Mouse (Mus musculus) c-Kit-negative CD71-positive TER-119-positive erythroid progenitor cells, embryonic 14.5 days (primary cell): ENCODE results near the gene Pstk.
"Not testable (repeated sequence)": the region's sequence is repeated elsewhere in the genome, so short reads cannot be mapped to it uniquely, and the experiment has no call there.

Source experiments
- DNase-seq: peaks from one replicate; pipeline ENCODE4 v3.0.0-alpha.2; 2013; ENCODE audit warnings: low read depth, low spot score

Pstk gene

DNA sequence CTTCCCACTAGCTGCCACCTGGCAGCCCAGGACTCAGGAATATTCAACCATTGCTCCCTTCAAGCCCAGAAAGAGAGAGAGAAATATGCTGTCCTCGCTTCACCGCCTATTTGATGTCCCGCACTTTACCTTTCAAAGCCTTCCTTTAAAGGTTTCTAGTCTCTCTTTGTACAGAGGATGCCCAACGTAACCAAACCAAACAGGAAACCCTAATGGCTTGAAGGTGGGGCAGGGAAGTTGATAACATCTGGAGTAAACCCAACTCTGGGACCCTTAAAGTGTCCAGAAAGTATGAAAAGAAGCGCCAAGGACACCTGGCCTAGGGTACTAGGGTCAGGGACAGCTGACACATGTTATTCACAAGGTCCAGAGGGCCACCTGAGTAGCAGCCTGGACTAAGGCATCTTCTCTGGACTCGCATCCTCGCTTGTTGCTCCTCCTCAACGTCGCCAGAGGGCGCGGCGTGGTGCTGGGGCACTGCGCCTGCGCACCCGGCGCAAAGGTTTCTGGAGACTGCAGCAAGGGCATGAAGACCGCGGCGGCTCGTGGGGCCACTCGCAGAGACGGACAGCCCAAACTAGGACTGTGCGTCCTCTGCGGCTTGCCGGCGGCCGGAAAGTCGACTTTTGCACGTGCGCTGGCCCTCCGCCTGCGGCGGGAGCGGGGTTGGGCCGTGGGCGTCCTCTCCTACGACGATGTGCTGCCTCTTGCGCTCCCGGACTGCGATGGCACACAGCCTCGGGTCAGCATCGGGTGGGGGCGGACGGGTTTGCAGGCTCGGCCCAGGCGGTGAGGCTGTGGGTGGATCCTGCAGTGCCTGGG, at the start of gene Pstk:
TSS of gene Pstk (plus strand) at position 494 of the 822 bp plus-strand sequence.
- DNase-seq: peak; percentile 82

DNA sequence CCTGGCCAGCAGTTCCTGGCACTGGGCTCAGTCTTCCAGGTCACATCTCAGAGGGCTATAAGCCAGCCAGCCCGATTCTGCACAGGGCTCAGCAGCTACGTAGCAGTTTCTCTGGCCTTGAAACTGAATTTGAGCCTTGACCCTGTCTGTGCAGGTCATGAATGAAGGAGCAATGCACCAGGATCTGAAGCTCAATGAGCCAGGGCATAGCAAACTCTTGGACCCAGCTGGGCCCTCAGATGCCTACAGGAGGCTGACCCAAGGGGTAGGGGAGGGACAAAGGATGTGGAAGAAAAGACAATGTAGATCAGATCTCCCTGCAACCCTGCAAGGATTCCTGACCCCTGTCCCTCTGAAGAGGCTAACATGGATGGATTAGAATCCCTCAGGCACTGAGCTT, 48.7 kb upstream of the Pstk start, which contains the start of gene Cuzd1:
TSS of gene Cuzd1 (minus strand) at position 101 of the 400 bp plus-strand sequence.
- DNase-seq: no peak

DNA sequence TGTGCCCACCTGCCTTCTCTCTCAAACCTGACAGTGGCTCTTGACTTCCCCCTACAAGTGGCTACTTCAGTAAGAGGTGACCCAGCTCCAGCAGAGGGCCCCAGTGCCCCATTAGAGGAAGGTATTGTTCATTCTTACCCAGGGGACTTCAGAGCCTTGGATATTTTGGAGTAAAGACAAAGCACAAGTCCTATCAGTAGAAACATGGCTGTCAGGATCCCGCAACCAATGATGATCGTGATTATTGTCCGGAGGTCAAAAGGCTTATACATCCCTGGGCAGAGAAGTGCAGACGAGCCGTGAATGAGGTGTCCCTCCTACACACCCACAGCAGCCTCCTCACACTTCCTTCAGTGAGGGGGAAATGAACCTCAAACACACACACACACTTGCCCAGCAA, 43.9 kb upstream of the Pstk start:
- DNase-seq: no peak

DNA sequence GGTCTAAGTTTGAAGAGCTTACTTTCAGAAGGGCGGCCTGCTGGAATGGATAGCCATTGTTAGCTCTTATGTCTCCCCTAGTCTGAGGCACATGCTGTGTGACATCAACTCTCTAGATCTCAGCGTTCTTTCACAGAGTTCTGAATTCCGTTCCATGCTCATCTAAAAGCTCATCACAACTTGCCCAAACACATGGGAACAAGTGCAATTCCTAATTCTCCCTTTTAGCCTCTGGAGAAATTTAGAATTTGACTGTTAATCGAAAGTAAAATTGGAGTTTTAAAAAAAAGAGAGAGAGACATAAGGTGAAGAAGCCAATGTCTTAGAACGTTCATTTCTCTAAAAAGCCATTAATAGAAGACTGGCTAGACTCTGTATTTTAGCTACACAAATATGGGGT, 41.5 kb upstream of the Pstk start, which contains the start of gene Fam24b:
TSS of gene Fam24b (minus strand) at position 101 of the 400 bp plus-strand sequence.
- no peak for DNase-seq

DNA sequence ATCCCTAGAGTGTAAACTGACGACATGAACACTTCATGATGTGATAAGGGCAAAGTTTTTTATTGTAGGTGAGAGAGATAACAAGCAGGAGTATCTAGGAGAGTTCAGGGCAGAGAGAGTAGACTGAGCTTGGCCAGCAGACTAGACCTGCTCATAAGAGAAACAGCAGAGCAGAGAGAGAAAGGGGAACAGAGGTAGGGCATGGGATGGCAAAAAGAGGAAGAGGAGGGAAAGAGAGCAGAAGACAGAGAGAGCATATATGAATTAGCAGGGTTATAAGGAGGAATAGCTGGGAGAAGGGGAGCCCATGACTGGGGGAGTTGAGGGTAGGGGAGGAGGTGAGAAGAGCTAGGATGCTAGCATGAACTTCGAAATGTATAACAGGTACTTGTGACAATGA, 39.3 kb upstream of the Pstk start:
- DNase-seq: no peak

DNA sequence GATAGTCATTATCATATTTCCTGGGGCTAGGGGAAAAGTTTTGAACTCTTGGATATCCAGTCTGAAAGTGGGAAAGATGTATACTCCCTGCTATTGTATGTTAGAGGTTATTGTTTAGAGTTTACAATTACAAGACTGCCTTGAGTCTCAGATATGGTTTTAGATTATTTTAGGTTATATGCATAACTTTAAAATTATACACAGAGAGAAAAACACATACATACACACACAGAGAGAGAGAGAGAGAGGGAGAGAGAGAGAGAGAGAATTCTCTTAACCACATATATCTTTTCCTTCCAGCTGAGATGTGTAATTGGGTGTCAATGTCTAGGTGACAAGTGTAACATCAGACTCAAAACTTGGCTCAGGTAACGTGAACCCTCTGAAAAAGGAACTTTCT, 37.4 kb upstream of the Pstk start, which contains the start of gene Fam24a:
TSS of gene Fam24a (plus strand) at position 301 of the 400 bp plus-strand sequence.
- DNase-seq: no peak

DNA sequence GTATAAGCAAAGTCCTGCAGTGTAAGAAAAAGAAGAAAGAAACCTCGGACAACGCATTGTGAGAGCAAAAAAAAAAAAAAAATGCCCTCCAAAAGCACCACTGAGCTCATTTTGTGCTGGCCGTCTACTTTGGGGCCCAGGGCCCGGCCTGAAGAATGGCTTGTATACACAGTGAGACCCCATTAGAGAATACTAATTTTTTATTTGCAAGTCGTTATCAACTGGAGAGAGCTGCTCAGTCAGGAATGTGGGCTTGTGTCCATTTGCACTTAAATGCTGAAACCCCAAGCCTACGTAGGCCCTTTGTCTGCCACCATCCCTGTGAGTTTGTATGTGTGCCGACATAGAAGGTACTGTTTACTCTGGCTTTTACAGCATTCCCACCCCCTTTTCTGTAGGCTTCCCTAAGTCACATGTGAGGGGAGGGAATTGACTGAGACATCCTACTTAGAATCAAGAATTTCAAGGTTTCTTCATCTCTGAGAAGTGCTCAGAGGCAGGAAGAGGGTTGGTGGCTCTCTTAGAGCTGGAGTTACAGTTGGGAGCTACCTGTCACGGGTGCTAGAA, 33.4 kb upstream of the Pstk start:
- no peak for DNase-seq

DNA sequence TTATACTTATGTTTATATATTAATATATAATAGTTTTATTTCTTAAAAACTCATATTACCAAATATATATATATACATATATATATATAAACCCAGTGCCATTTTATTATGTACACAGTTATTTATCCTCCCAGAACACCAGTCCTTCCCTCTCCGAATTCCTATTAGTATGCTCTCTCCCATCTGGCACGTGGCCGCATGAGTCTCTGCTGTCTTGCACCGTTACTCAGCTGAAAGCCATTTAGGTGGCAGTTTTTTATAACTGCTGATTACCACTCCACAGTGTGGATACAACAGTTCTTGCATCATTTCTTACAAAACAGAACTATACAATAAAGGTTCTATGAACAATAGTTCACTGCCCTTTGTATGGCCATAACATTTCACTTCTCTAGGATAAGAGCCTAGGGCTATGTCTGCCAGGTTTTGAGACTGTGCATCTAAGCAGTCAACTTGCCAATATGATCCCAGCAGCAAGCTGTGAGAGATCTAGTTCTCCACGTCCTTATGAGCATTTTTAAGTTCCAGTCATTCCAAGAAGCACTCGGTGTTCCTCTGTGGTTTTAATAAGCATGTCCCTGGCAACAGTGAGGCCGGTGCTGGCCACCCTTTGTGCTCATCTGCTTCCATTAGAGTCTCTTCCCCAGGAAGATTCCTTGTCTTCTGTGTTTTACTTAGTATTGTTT, 24.9 kb upstream of the Pstk start:
- DNase-seq: no peak

DNA sequence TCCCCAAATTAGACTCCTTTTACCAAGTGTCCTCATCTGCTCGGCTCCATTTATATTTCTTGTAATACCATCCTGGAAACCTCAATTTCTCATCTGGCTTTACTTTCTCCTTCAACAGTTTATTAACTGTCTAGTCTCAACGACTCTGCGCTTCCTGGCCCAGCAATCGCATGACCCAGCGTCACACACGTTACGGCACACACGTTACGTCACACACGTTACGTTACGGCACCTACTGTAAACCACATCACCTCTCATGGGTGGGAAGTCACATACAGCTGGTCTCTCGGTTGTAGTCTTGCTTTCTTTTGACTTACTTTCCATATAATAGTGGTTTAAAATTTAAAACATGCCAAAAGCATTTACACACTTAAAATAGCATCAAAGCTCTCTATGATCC, 14.8 kb upstream of the Pstk start:
- DNase-seq: no peak

DNA sequence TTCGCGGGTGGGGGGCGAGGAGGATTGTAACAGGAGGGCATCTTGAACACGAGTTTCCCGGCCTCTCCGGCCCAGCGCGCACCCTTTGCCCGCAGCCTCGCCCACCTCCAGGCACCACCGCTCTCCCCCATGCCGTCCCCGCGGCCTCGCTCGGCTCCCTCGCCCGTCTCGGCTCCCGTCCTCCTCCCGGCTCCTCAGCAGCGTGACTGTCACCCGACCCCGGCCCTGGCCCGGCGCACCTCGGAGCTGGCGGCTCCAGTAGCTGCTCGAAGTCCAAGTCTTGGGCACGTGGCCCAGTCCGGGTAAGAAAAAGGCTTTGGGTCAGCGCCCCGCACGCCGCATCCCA, 8.7 kb upstream of the Pstk start:
- no peak for DNase-seq

DNA sequence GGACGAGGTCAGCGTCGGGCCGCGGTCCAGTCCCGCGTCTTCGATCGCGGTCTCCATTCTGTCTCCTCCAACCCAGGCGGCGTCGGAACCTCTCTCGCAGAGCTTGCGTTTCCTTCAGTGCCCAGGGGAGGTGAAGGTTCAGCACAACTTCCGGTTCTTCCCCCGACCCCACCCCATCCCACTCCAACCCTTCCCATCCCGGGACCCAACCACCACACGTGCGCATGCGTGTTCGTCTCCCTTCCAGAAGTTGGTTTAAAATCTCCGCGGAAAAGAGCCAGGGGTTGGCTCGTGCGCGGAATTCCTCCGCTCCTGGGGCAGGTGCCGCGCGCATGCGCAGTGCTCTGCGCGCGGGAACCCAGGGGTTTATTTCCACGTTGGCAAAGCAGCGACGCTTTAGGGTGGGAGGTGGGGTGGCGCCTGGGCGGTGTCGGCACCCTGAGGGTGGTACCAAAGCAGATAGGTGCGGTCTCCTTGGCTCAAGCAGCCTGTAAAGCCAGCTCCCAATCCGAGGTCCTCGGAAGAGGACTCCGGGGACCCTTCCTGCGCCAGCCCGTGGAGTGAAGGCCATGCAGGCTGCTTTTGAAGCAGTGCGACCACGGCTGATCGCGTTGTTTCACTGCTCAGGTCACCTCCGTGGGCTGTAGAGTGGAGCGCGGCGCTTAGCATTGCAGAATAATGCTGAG, 8.2 kb upstream of the Pstk start, which contains the start of gene 2310057M21Rik:
TSS of gene 2310057M21Rik (minus strand) at position 145 of the 686 bp plus-strand sequence.
- peak; percentile 74 for DNase-seq

DNA sequence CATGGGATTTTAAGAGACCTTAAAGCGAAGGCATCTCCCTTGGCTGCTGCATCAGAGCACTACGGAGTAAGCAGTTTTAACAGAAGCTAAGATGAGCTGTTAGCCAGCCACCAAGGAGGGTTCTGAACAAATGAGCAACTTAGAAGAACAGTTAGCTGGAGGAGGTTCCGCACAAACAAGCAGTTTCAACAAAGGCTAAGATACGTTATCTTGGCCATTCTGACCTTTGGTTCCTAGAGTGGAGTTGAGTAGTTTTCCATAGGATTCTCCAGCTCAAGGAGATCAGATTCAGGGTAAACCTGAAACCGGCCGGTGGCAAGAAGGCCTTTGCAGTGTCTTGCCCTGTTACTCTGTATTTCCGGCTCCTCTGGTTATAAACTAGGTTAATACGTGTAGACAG, 6.8 kb upstream of the Pstk start:
- DNase-seq: no peak

DNA sequence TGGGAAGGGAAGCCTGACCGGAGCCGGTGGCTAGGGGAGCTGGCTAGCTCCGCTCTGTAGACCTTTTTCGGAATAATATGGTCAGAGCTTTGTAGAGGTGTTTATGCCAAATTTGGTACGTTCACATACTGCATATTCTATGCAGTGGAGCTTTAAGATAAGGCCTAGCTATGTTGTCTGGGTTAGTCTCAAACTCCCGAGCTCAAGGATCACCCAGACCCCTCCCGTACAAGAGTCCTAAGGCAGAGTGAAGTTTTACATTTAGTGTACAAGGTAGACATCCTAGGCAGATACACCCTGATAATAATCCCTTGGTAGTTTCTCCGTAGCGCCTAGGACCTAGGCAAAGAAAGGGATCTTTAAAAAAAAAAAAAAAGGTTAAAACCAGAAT, 524 bp downstream of the Pstk start:
- no peak for DNase-seq

DNA sequence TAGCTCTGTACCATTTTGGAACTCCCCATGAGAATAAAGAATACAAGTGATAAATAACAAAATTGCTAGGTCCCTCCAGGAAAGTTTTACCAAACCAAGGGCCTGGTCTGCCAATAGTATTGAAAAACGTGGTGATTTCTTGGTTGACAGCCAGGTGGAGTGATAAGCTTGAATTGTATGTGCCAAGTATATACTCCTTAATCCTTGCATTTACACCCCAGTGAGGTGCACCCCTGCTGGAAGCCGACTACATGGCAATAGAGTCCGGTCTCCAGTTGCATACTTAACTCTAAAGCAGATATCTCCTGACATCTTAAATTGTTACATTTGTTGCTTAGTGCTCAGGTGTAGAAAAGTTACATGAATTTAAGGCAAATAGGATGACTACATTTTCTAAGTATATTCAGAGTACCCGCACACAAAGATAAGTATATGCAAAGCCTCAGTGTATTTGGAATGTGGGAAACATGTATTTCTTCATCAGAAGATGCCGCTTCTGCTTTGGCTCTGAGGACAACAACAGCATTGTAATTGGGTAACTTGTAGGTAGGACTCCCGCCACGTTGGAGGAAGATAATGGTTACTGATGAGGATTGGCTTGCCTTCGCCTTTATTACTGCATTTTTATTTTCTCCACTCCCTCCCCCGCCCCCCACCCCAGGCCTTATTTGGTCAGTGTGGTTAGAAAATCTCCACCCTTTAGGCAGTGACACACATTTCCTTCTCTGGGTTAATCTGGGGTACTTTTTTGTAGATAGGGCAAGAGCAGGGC, 1.1 kb downstream of the Pstk start:
- no peak for DNase-seq

DNA sequence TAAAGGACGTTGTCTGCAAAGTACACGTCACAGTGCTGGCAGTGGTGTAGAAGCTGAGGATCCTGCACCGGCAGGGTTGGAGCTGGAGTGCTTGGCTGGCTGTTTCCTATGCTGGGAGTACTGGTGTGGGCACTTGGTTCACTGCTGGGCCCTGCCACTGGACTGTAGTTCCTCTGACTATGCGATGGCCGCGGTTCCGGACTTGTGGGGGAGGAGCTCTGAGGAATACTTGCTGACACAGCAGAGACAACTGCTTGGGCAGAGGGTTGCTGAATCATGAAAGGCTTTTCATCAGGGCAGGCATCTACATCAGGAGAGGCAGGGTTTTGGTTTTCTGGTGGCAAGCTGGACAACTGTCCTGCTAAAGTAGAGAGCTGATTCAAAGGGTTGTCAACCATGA, 20.8 kb downstream of the Pstk start:
- DNase-seq: not testable (repeated sequence)

DNA sequence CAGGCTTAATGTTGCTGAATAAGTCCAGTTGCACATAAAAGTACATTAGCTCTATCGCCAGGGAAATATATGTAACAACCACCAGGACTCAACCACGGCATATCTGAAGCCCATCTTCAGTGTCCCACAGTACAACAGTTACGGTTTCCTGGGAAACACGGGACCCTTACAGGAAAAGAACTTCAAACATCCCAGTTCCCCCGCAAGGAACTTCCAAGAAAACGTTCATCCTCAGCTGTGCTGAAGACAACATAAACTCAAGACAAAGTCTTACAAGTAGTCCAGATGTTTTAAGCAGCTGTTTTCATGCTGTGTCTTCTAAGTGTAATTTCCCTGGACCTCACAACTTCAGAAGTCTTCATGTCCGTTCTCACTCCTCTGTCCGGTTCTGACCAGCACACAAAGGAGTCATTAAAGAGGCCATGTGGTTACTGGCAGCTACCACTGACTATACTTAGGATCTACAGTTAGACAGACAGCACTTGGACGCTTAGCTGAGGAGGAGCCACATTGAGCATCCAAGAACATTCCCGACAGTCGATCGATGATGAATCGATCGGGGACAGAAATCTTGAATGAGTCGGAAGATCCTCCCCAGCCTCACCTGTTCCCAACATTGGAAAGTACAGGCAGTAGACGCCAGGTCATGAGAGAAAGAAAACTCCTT, 38.5 kb downstream of the Pstk start:
- DNase-seq: peak; percentile 35

DNA sequence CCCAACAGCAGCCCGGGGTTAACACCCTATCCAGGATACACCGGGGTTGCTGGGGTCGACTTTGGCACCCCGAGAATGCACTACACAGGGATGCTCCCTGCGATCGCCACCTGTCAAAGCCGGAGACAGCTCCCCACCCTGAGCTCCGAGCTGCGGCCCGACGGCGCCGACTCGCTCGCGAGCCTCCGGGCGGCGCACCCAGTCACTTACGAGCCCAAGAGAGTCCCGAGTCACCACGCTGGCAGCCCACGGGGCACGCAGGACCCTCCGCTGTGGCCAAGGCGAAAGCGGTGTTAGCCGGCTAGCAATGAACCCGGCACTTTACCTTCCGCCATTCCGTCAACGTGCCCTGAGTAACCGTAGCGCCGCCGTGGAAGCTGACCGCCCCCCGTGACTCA, 39.0 kb downstream of the Pstk start:
- DNase-seq: peak; percentile 34

DNA sequence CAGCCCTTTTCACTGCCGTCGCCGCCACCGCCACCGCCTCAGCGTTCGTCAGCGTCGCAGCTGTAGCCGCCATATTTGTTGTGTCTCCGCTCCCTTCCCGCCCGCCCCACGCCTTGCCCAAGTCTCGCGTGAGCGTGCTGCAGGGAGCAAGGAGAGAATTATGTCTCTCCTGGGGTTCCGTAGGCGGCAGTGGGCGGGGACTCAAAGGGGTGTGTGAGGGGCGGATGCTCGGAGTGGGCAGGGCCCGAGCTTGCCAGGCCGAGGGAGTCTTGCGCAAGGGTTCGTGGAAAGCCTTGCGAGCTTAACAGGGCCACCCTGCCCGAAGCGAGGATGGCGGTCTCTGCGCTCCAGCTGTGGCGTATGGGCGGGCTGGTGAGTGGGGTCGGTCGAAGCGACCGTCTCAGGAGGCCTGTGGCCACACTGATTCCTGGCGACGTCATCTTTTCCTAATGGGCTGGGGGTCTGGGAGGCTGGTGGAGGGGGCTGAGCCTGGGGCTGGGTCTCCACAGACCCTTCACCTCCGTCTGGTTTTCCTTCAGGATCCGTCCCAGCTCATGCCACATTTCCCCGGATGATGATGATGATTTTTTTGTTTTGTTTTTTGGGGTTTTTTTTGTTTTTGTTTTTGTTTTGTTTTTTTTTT, 39.6 kb downstream of the Pstk start, which contains the start of the genes Ikzf5 and Acadsb:
TSS of gene Ikzf5 (minus strand) at position 106 of the 643 bp plus-strand sequence.
TSS of gene Acadsb (plus strand) at position 186 of the 643 bp plus-strand sequence.
- DNase-seq: peak; percentile 97

DNA sequence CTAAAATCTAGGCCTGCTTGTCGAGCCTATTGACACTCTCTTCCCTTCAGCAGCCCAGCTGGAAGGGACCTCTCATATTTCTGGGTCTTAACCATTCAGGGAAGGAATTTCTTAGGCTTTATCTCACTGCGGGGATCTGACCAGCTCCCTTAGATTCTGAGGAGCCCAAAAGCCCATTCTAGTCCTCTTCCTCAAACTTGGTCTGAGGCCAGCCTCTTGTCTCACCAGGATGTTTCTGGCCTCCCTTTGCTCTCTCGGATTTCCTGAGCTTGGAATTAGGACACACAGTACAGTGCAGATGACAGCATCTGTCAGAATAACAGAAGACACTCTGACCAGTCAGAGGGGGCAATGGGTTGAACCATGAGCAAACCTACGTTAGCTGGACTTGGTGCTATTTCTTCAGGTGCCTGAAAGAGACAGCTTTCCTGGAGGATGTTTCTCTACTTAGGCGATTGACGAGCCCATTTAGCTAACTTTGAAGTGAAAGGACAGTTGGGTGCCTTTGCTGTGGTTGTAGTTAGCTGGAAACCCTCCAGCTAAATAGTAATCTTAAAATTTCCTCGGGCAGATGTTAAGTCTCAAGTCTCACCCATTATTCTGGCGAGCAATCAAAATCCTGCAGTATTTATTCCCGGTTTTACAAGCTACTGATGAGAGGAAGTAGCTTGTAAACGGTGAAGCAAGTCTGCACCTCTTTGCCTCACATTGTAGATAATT, 40.4 kb downstream of the Pstk start:
- DNase-seq: no peak
